Mouse (Mus musculus): ENCODE data around the gene Slc48a1. TPM values are rescaled to one million over a fixed set of nuclear protein-coding genes. Genes with fewer than 3 reads are reported as not detected.

Slc48a1 gene
- polyA plus RNA-seq, 1 experiment from 2014 or later, result 24.3 TPM

DNA sequence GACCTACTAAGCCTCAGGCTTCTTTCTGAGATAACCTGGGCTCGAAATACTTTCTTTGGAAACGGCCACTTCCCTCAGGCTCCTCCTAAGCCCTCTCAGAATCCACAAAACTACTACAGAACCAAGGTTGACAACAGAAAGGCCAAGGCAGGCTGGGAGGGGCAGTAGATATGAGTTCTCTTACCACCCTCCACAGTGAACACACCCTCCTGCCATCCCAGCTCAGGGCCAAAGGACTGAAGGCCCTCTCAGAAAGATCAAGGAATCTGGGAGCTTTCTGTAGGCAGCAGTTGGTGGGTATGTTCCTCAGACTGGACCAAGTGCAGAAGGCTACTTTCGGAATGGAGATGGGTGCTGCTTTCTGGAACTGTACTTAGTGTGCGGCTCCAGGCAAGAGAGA lies 36.9 kb downstream of the Slc48a1 start:
- Histone ChIP-seq H3K4me2 (replicated peaks; ENCODE audit: low read depth) (no peak overlapping the region), H3K4me1 (replicated peaks; ENCODE audit: control insufficient read depth, insufficient read depth, low read length) (peaks cover 4% of the 10 kb centered on the region; the same call in 1 of the 2 replicates), H3K27ac (ENCODE audit: low read depth, low read length) (no peak overlapping the region), H3K4me3 (ENCODE audit: low read depth, low read length) (no peak overlapping the region), H3K27me3 (replicated peaks; ENCODE audit: control insufficient read depth, insufficient read depth, low read length) (no peaks in the 10 kb centered on the region), H3K36me3 (ENCODE audit: control insufficient read depth, insufficient read depth) (peaks cover 8% of the 10 kb centered on the region; the same call in 1 of the 2 replicates), H3K9ac (ENCODE audit: low read depth, low read length) (no peak overlapping the region), H3K9me3 (ENCODE audit: control insufficient read depth) (no peaks in the 10 kb centered on the region)
- no peak for ATAC-seq
- TF ChIP-seq CTCF (IDR thresholded peaks at IDR 0.05; ENCODE audit: low read depth), result no peak
- WGBS, result 97% methylated on average over 4 of the region's 4 CpGs

DNA sequence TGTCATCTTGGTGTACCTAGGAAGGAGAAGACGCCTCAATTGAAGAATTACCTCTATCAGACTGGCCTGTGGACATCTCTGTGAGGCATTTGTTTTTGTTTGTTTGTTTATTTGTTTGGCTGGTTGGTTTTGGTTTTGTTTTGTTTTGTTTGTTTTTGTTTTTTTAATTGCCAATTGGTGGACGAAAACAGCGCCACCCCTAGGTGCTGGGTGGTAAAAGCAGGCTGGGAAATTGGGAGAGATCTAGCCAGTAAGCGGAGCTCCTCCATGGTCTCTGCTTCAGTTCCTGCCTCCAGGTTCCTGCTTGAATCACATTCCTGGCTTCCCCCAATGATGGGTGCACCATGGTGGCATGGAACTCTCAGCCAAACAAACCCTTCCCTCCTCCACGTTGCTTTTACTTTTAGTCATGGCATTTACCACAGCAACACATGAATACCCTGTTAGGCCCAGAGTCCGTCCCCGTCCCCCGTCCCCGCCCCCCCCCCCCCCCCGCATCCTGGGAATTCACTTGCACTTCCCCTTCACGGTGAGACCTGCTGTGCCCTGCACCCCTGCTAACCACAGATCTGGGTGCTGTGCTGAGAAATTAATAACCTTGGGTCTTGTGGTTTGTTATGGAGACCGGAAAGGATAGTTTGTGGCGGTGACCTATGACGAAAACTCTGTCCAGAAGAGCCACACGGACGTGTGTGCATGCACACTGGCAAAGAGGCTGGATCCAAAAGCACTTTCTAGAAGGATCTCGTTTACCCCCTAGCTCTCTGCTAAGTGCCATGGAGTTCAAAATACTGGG lies 38.1 kb downstream of the Slc48a1 start:
- ATAC-seq, result no peak
- no peak overlapping the region for H3K27ac ChIP-seq (ENCODE audit: low read depth, low read length)
- H3K9me3 ChIP-seq (ENCODE audit: control insufficient read depth), result no peaks in the 10 kb centered on the region
- H3K4me2 ChIP-seq (replicated peaks; ENCODE audit: low read depth), result no peak overlapping the region
- TF ChIP-seq CTCF (IDR thresholded peaks at IDR 0.05; ENCODE audit: low read depth), result no peak
- H3K4me1 ChIP-seq (replicated peaks; ENCODE audit: control insufficient read depth, insufficient read depth, low read length), result peaks cover 4% of the 10 kb centered on the region; the same call in 1 of the 2 replicates
- no peaks in the 10 kb centered on the region for H3K27me3 ChIP-seq (replicated peaks; ENCODE audit: control insufficient read depth, insufficient read depth, low read length)
- no peak overlapping the region for H3K4me3 ChIP-seq (ENCODE audit: low read depth, low read length)
- WGBS, result 88% methylated on average over 15 of the region's 17 CpGs
- H3K36me3 ChIP-seq (ENCODE audit: control insufficient read depth, insufficient read depth), result no peaks in the 10 kb centered on the region
- H3K9ac ChIP-seq (ENCODE audit: low read depth, low read length), result no peak overlapping the region

DNA sequence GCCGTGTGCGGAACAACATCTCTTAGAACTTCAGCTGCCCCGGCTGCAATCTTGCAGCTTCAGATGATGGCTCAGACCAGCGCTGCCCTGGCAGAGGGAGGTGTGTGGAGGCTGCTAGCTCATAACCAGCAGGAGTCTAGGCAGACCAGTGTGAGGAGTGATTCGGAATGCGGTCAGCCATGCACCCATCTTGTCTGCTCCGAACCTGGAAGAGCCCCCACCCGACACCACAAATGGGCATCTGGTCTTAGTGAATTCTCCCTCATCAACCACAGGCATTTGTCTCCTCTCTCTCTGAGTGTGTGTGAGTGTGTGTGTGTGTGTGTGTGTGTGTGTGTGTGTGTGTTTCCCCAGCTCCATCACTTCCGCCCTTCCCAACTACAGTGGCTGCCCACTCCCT lies 41.6 kb downstream of the Slc48a1 start:
- no peaks in the 10 kb centered on the region for H3K27me3 ChIP-seq (replicated peaks; ENCODE audit: control insufficient read depth, insufficient read depth, low read length)
- ATAC-seq, result no peak
- no peak overlapping the region for H3K4me3 ChIP-seq (ENCODE audit: low read depth, low read length)
- no peak overlapping the region for H3K9ac ChIP-seq (ENCODE audit: low read depth, low read length)
- H3K4me2 ChIP-seq (replicated peaks; ENCODE audit: low read depth), result no peak overlapping the region
- WGBS, result 89% methylated on average over 9 of the region's 9 CpGs
- no peaks in the 10 kb centered on the region for H3K36me3 ChIP-seq (ENCODE audit: control insufficient read depth, insufficient read depth)
- no peak for TF ChIP-seq CTCF (IDR thresholded peaks at IDR 0.05; ENCODE audit: low read depth)
- no peak overlapping the region for H3K27ac ChIP-seq (ENCODE audit: low read depth, low read length)
- no peaks in the 10 kb centered on the region for H3K4me1 ChIP-seq (replicated peaks; ENCODE audit: control insufficient read depth, insufficient read depth, low read length)
- no peaks in the 10 kb centered on the region for H3K9me3 ChIP-seq (ENCODE audit: control insufficient read depth)

DNA sequence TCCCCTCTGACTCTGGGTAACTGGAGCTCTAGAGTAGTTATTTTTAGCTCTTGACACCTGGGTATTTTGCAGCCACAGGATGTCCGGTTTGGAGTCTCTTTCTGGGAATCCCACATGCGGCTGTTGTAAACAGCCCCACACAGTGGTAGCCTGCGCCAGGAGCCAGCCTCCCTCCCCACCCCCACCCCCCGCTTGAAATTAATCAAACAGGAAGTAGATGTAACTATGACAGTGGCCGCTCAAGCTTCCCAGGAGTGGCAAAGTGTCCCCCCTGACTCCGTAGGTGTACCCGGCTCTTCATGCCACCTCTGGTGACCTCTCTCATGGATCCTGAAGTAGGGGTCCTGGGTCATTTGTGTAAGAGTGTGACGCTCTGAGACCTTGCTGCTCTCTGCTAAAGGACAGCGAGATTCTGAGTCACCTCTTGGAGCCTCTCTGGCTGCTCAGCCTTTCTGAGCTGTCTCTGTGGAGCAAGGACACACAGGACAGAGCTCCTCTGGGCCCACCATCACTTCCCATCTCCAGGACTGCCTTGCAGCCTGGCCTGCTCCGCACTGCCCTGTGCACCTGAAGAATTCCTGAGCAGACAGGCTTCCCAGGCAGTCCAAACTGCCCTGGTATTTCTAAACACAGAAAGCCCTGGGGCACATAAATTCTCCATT lies 43.1 kb downstream of the Slc48a1 start:
- Histone ChIP-seq H3K4me3 (ENCODE audit: low read depth, low read length) (no peak overlapping the region), H3K4me2 (replicated peaks; ENCODE audit: low read depth) (0 out of 2 replicates have a peak overlapping the region, but pooled peaks have one; percentile 6), H3K27me3 (replicated peaks; ENCODE audit: control insufficient read depth, insufficient read depth, low read length) (no peaks in the 10 kb centered on the region), H3K9ac (ENCODE audit: low read depth, low read length) (no peak overlapping the region), H3K27ac (ENCODE audit: low read depth, low read length) (peak overlapping the region; percentile 16), H3K36me3 (ENCODE audit: control insufficient read depth, insufficient read depth) (no peaks in the 10 kb centered on the region), H3K4me1 (replicated peaks; ENCODE audit: control insufficient read depth, insufficient read depth, low read length) (no peaks in the 10 kb centered on the region), H3K9me3 (ENCODE audit: control insufficient read depth) (no peaks in the 10 kb centered on the region)
- TF ChIP-seq CTCF (IDR thresholded peaks at IDR 0.05; ENCODE audit: low read depth), result peak; percentile 28; the same call in 1 of the 2 replicates
- WGBS, result 53% methylated on average over 10 of the region's 10 CpGs
- no peak for ATAC-seq

DNA sequence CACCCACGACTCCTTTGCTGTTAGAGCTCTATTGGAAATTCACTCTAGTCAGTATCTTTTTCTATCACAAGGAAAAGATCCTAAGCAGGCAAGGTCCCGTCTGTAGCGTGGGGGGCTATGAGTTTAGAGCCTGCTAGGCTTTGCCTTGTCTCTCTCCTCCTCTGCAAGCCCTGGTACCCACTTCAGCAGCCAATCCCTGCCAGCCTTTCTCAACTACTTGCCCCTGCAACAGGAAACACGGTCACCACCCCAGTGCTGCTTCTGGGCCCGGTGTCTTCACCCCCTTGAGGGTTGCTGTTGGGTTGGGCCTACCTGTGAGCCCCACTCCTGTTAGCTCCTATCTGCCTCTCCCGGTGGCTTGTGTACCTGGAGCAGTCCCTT lies 43.7 kb downstream of the Slc48a1 start:
- no peaks in the 10 kb centered on the region for H3K36me3 ChIP-seq (ENCODE audit: control insufficient read depth, insufficient read depth)
- H3K9me3 ChIP-seq (ENCODE audit: control insufficient read depth), result no peaks in the 10 kb centered on the region
- H3K27ac ChIP-seq (ENCODE audit: low read depth, low read length), result peak overlapping the region; percentile 16; the same call in 1 of the 2 replicates
- H3K9ac ChIP-seq (ENCODE audit: low read depth, low read length), result no peak overlapping the region
- 76% methylated on average over 6 of the region's 6 CpGs for WGBS
- H3K4me3 ChIP-seq (ENCODE audit: low read depth, low read length), result no peak overlapping the region
- H3K4me1 ChIP-seq (replicated peaks; ENCODE audit: control insufficient read depth, insufficient read depth, low read length), result no peaks in the 10 kb centered on the region
- ATAC-seq, result no peak
- H3K4me2 ChIP-seq (replicated peaks; ENCODE audit: low read depth), result no peak overlapping the region
- no peak for TF ChIP-seq CTCF (IDR thresholded peaks at IDR 0.05; ENCODE audit: low read depth)
- H3K27me3 ChIP-seq (replicated peaks; ENCODE audit: control insufficient read depth, insufficient read depth, low read length), result no peaks in the 10 kb centered on the region

DNA sequence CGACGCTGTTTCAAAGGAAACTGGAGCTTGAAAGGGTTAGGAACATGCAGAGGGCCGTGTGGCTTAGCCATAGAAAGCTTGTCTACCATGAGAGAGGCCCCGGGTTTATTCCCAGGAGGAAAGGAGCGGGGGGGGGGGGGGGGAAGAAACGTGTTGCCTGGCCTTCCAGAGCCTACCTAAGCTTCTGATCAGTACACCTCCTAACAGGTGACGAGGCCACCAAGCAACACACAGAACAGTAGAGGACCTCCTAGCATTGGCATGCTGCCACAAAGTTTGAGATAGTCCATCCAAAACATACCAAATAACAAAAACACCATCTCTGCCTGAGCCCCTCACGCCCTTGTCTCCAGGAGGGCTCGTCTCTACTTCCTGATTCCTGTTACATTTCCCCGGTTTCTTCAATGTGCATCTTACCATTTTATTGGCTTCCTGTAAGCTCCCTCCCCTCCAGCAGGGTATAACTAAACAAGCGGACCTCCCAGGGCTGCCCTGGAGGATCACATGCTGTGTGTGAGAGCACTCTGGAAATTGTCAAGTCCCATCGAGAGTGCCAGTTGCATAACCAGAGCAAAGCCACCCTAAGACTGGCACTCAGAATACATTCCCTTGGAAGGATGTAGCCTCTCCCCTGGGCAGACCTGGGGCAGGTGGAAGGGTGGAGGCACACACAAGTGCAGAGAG lies 44.4 kb downstream of the Slc48a1 start:
- 43% methylated on average over 12 of the region's 12 CpGs for WGBS
- TF ChIP-seq CTCF (IDR thresholded peaks at IDR 0.05; ENCODE audit: low read depth), result no peak
- no peak overlapping the region for H3K4me2 ChIP-seq (replicated peaks; ENCODE audit: low read depth)

More for the DNA sequence above, 44.4 kb downstream of the Slc48a1 start:
- H3K36me3 ChIP-seq (ENCODE audit: control insufficient read depth, insufficient read depth), result no peaks in the 10 kb centered on the region
- no peaks in the 10 kb centered on the region for H3K9me3 ChIP-seq (ENCODE audit: control insufficient read depth)
- H3K9ac ChIP-seq (ENCODE audit: low read depth, low read length), result no peak overlapping the region
- no peak overlapping the region for H3K4me3 ChIP-seq (ENCODE audit: low read depth, low read length)
- 0 out of 2 replicates have a peak overlapping the region, but pooled peaks have one; percentile 3 for H3K27ac ChIP-seq (ENCODE audit: low read depth, low read length)
- H3K4me1 ChIP-seq (replicated peaks; ENCODE audit: control insufficient read depth, insufficient read depth, low read length), result no peaks in the 10 kb centered on the region
- ATAC-seq, result no peak
- H3K27me3 ChIP-seq (replicated peaks; ENCODE audit: control insufficient read depth, insufficient read depth, low read length), result no peaks in the 10 kb centered on the region

All from intestine, postnatal 0 days (tissue).